In genomic region chr7:45744387-45744786, GRCm38 (mm10) we compare ENCODE assay signal across 8 mouse cellular contexts. TPM values are rescaled to one million over a fixed set of nuclear protein-coding genes. Genes with fewer than 3 reads are reported as not detected.
DNase-seq lines count a peak whose midpoint lies in the region; ATAC-seq and TF ChIP-seq lines count a peak whose summit lies in the region.
"Had no signal": no experiment of that assay in that cellular context is flagged by ENCODE, and none has a peak within 500 bp of the region (broad histone marks: within the 10 kb centered on the region; RNA-seq: fewer than 3 reads in every experiment).

No protein-coding gene starts in this region.

- H3K4me1 ChIP-seq in midbrain, postnatal 0 days (ENCODE audit: insufficient read depth, low read length), result no peaks in the 10 kb centered on the region
- H3K4me1 ChIP-seq in midbrain, embryonic 15.5 days, result no peaks in the 10 kb centered on the region
- no peaks in the 10 kb centered on the region for H3K4me1 ChIP-seq in kidney, adult 2 months (ENCODE audit: control insufficient read depth, insufficient read depth, low read length)
- H3K4me1 ChIP-seq in limb, embryonic 14.5 days (ENCODE audit: control insufficient read depth, insufficient read depth, low read length), result no peaks in the 10 kb centered on the region

- H3K36me3 ChIP-seq in midbrain, postnatal 0 days (ENCODE audit: insufficient read depth, low read length), result no peaks in the 10 kb centered on the region
- H3K36me3 ChIP-seq in midbrain, embryonic 15.5 days (replicated peaks), result no peaks in the 10 kb centered on the region
- no peaks in the 10 kb centered on the region for H3K36me3 ChIP-seq in kidney, adult 2 months (ENCODE audit: control insufficient read depth, insufficient read depth, low read length)
- H3K36me3 ChIP-seq in limb, embryonic 14.5 days (ENCODE audit: control insufficient read depth, insufficient read depth, low read length), result no peaks in the 10 kb centered on the region

- no peak for ATAC-seq in midbrain, postnatal 0 days (ENCODE audit: low FRiP score)
- no peak for ATAC-seq in midbrain, embryonic 15.5 days (replicated peaks)
- peak; percentile 41; the same call in 1 of the 2 replicates for ATAC-seq in limb, embryonic 14.5 days (ENCODE audit: low FRiP score, low read depth)

- no peak overlapping the region for H3K27ac ChIP-seq in midbrain, postnatal 0 days (ENCODE audit: low read depth, low read length)
- H3K27ac ChIP-seq in midbrain, embryonic 15.5 days, result no peak overlapping the region
- no peak overlapping the region for H3K27ac ChIP-seq in kidney, adult 2 months (ENCODE audit: insufficient read depth, low read depth, low read length)
- H3K27ac ChIP-seq in limb, embryonic 14.5 days (replicated peaks; ENCODE audit: low read depth, low read length), result no peak overlapping the region

- H3K9me3 ChIP-seq in midbrain, postnatal 0 days (ENCODE audit: low read length), result no peaks in the 10 kb centered on the region
- H3K9me3 ChIP-seq in midbrain, embryonic 15.5 days, result no peaks in the 10 kb centered on the region
- H3K9me3 ChIP-seq in limb, embryonic 14.5 days (ENCODE audit: control insufficient read depth, low read length), result no peaks in the 10 kb centered on the region; the same call in 1 of the 2 replicates

- H3K4me3 ChIP-seq in midbrain, postnatal 0 days (ENCODE audit: low read depth, low read length), result no peak overlapping the region
- H3K4me3 ChIP-seq in midbrain, embryonic 15.5 days, result no peak overlapping the region
- no peak overlapping the region for H3K4me3 ChIP-seq in kidney, adult 2 months (ENCODE audit: insufficient read depth, low read depth, low read length)
- H3K4me3 ChIP-seq in limb, embryonic 14.5 days (replicated peaks; ENCODE audit: low read length), result no peak overlapping the region
- H3K4me3 ChIP-seq: erythroblast, embryonic 14.5 days had no signal

- H3K27me3 ChIP-seq in midbrain, postnatal 0 days (ENCODE audit: insufficient read depth, low read length), result no peaks in the 10 kb centered on the region
- H3K27me3 ChIP-seq in midbrain, embryonic 15.5 days (replicated peaks), result no peaks in the 10 kb centered on the region
- H3K27me3 ChIP-seq in kidney, adult 2 months (replicated peaks; ENCODE audit: control insufficient read depth, insufficient read depth, low read length), result no peaks in the 10 kb centered on the region
- no peaks in the 10 kb centered on the region for H3K27me3 ChIP-seq in limb, embryonic 14.5 days (ENCODE audit: control insufficient read depth, insufficient read depth, low read length)

- H3K4me2 ChIP-seq in midbrain, postnatal 0 days (ENCODE audit: low read depth, low read length, poor library complexity, severe bottlenecking), result no peak overlapping the region
- no peak overlapping the region for H3K4me2 ChIP-seq in midbrain, embryonic 15.5 days
- H3K4me2 ChIP-seq in limb, embryonic 14.5 days (replicated peaks; ENCODE audit: low read depth, low read length, severe bottlenecking), result no peak overlapping the region

- TF ChIP-seq CTCF in midbrain, postnatal 0 days (IDR thresholded peaks at IDR 0.05), result no peak
- no peak for TF ChIP-seq CTCF in kidney, adult 2 months (conservative IDR thresholded peaks at IDR 0.05; ENCODE audit: insufficient read depth, insufficient read length, low read depth, low read length)

- 46% methylated on average over 2 of the region's 2 CpGs for WGBS in midbrain, postnatal 0 days
- WGBS in midbrain, embryonic 15.5 days, result 41% methylated on average over 2 of the region's 2 CpGs
- 25% methylated on average over 2 of the region's 2 CpGs for WGBS in kidney, adult 2 months
- 18% methylated on average over 2 of the region's 2 CpGs for WGBS in limb, embryonic 14.5 days

- no peak overlapping the region for H3K9ac ChIP-seq in midbrain, postnatal 0 days (replicated peaks; ENCODE audit: low read length, poor library complexity, severe bottlenecking)
- no peak overlapping the region for H3K9ac ChIP-seq in midbrain, embryonic 15.5 days
- no peak overlapping the region for H3K9ac ChIP-seq in limb, embryonic 14.5 days (ENCODE audit: low read depth, low read length, severe bottlenecking)

- DNase-seq in midbrain, postnatal 0 days (ENCODE audit: low spot score), result peak; percentile 78
- DNase-seq in adrenal gland, adult 2 months, result peak; percentile 60
- DNase-seq in embryo, embryonic 11 days, result peak; percentile 75
- DNase-seq in kidney, adult 2 months, result peak; percentile 80
- peak; percentile 52 for DNase-seq in limb, embryonic 14.5 days (ENCODE audit: low spot score)
- DNase-seq in right cerebral cortex, postnatal 25 days, result peak; percentile 62

- TF ChIP-seq POLR2A in kidney, adult 2 months (IDR thresholded peaks at IDR 0.05; ENCODE audit: low read depth, low read length), result no peak
- no peak for TF ChIP-seq POLR2A in limb, embryonic 14.5 days (IDR thresholded peaks at IDR 0.05; ENCODE audit: borderline replicate concordance, extremely low read depth, insufficient read depth, insufficient read length)

RNA-seq across cellular contexts. Expression of gene Spaca4, which starts 18.8 kb away (rescaled TPM):
- not detected in 2 replicates for total RNA-seq in midbrain, postnatal 0 days (2014; rRNA removed)
- polyA plus RNA-seq in midbrain, postnatal 0 days (2015; fragmentation: Nextera tagmentation; extraction: Ambion mirVana), result not detected in 2 replicates
- not detected in 2 replicates for polyA plus RNA-seq in midbrain, embryonic 15.5 days (2015; fragmentation: Nextera tagmentation; extraction: Ambion mirVana)
- not detected for total RNA-seq in adrenal gland, adult 2 months (2021)
- polyA plus RNA-seq in adrenal gland, adult 2 months (2012; rRNA removed), result not detected in 2 replicates
- polyA plus RNA-seq in kidney, adult 2 months (2012; rRNA removed), result 0.15 and 0.28 TPM in 2 replicates
- polyA plus RNA-seq in limb, embryonic 14.5 days (2012; rRNA removed), result not detected in 2 replicates
- not detected in 2 replicates for polyA plus RNA-seq in limb, embryonic 14.5 days (2014; fragmentation: Nextera tagmentation; extraction: Ambion mirVana)
- polyA plus RNA-seq: erythroblast, embryonic 14.5 days had no signal

RNA-seq across cellular contexts. Expression of gene Fam83e, which starts 23.4 kb away (rescaled TPM):
- 0.14 TPM in 1 of 2 replicates, not detected in the other for total RNA-seq in midbrain, postnatal 0 days (2014; rRNA removed)
- polyA plus RNA-seq in midbrain, postnatal 0 days (2015; fragmentation: Nextera tagmentation; extraction: Ambion mirVana), result 0.16 and 0.25 TPM in 2 replicates
- 0.54 and 0.74 TPM in 2 replicates for polyA plus RNA-seq in midbrain, embryonic 15.5 days (2015; fragmentation: Nextera tagmentation; extraction: Ambion mirVana)
- total RNA-seq in adrenal gland, adult 2 months (2021), result under 1 TPM; 0.72 to 0.86 TPM
- polyA plus RNA-seq in adrenal gland, adult 2 months (2012; rRNA removed), result 0.86 and 2.0 TPM in 2 replicates
- 0.19 and 0.35 TPM in 2 replicates for polyA plus RNA-seq in kidney, adult 2 months (2012; rRNA removed)
- 0.92 and 0.95 TPM in 2 replicates for polyA plus RNA-seq in limb, embryonic 14.5 days (2012; rRNA removed)
- 0.30 and 0.48 TPM in 2 replicates for polyA plus RNA-seq in limb, embryonic 14.5 days (2014; fragmentation: Nextera tagmentation; extraction: Ambion mirVana)

RNA-seq across cellular contexts. Expression of gene Sphk2, which starts 26.6 kb away (rescaled TPM):
- 22.4 and 23.5 TPM in 2 replicates for total RNA-seq in midbrain, postnatal 0 days (2014; rRNA removed)
- 15.8 and 18.1 TPM in 2 replicates for polyA plus RNA-seq in midbrain, postnatal 0 days (2015; fragmentation: Nextera tagmentation; extraction: Ambion mirVana)
- 24.5 and 26.4 TPM in 2 replicates for polyA plus RNA-seq in midbrain, embryonic 15.5 days (2015; fragmentation: Nextera tagmentation; extraction: Ambion mirVana)
- total RNA-seq in adrenal gland, adult 2 months (2021), result 10 to 100 TPM; 38.9 to 39.5 TPM
- polyA plus RNA-seq in adrenal gland, adult 2 months (2012; rRNA removed), result 90.9 and 92.5 TPM in 2 replicates
- polyA plus RNA-seq in kidney, adult 2 months (2012; rRNA removed), result 57.2 and 68.3 TPM in 2 replicates
- polyA plus RNA-seq in limb, embryonic 14.5 days (2012; rRNA removed), result 36.9 and 48.5 TPM in 2 replicates
- 27.5 and 29.2 TPM in 2 replicates for polyA plus RNA-seq in limb, embryonic 14.5 days (2014; fragmentation: Nextera tagmentation; extraction: Ambion mirVana)

RNA-seq across cellular contexts. Expression of gene Rpl18, which starts 29.1 kb away (rescaled TPM):
- total RNA-seq in midbrain, postnatal 0 days (2014; rRNA removed), result 801 and 989 TPM in 2 replicates
- polyA plus RNA-seq in midbrain, postnatal 0 days (2015; fragmentation: Nextera tagmentation; extraction: Ambion mirVana), result 473 and 492 TPM in 2 replicates
- polyA plus RNA-seq in midbrain, embryonic 15.5 days (2015; fragmentation: Nextera tagmentation; extraction: Ambion mirVana), result 537 and 538 TPM in 2 replicates
- total RNA-seq in adrenal gland, adult 2 months (2021), result 1,000 to 10,000 TPM in 1 of 2 experiments, 100 to 1,000 TPM in 1; 972 to 1,050 TPM
- polyA plus RNA-seq in adrenal gland, adult 2 months (2012; rRNA removed), result 1,143 and 1,258 TPM in 2 replicates
- 955 and 1,014 TPM in 2 replicates for polyA plus RNA-seq in kidney, adult 2 months (2012; rRNA removed)
- polyA plus RNA-seq in limb, embryonic 14.5 days (2012; rRNA removed), result 1,056 and 1,196 TPM in 2 replicates
- 1,210 and 1,246 TPM in 2 replicates for polyA plus RNA-seq in limb, embryonic 14.5 days (2014; fragmentation: Nextera tagmentation; extraction: Ambion mirVana)

RNA-seq across cellular contexts. Expression of gene Lmtk3, which starts 39.2 kb away (rescaled TPM):
- total RNA-seq in midbrain, postnatal 0 days (2014; rRNA removed), result 170 and 172 TPM in 2 replicates
- polyA plus RNA-seq in midbrain, postnatal 0 days (2015; fragmentation: Nextera tagmentation; extraction: Ambion mirVana), result 13.7 and 19.1 TPM in 2 replicates
- polyA plus RNA-seq in midbrain, embryonic 15.5 days (2015; fragmentation: Nextera tagmentation; extraction: Ambion mirVana), result 29.8 and 34.8 TPM in 2 replicates
- total RNA-seq in adrenal gland, adult 2 months (2021), result 1 to 10 TPM; 6.2 to 8.6 TPM
- 38.0 and 61.3 TPM in 2 replicates for polyA plus RNA-seq in adrenal gland, adult 2 months (2012; rRNA removed)
- polyA plus RNA-seq in kidney, adult 2 months (2012; rRNA removed), result 5.7 and 7.3 TPM in 2 replicates
- polyA plus RNA-seq in limb, embryonic 14.5 days (2012; rRNA removed), result 46.2 and 70.5 TPM in 2 replicates
- 1.8 and 2.8 TPM in 2 replicates for polyA plus RNA-seq in limb, embryonic 14.5 days (2014; fragmentation: Nextera tagmentation; extraction: Ambion mirVana)
